Mouse (Mus musculus): Measurements from ENCODE around the gene Nbea. TPM values are rescaled to one million over a fixed set of nuclear protein-coding genes. Genes with fewer than 3 reads are reported as not detected.

The Nbea gene
- polyA plus RNA-seq, 1 experiment from 2014 or later, result 13.6 TPM

DNA sequence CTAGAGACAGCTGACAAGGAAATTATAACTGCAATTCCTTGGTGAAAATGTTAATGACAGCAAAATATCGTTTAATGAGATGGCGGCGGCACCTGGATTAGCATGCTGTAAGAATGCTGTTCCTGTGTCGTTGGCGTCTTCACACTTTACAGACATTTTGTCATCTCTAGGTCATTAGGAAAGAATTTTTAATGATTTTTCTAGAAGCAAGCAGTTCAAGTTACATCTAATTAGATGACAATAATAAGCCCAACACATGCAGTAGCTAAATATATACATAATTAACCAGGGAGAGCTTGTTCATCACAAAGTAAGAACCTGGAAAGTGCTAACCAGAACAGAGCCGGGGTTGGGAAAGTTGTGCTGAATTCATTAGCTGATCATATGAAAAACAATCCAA lies 469.2 kb downstream of the Nbea start:
- Histone ChIP-seq H3K27ac (ENCODE audit: low read depth, low read length) (no peak overlapping the region), H3K9me3 (replicated peaks; ENCODE audit: control insufficient read depth, low read length) (no peaks in the 10 kb centered on the region), H3K4me3 (ENCODE audit: low read depth, low read length) (no peak overlapping the region), H3K4me2 (no peak overlapping the region), H3K27me3 (ENCODE audit: control insufficient read depth, insufficient read depth, low read length) (no peaks in the 10 kb centered on the region), H3K36me3 (ENCODE audit: control insufficient read depth, insufficient read depth, low read length) (no peaks in the 10 kb centered on the region), H3K4me1 (ENCODE audit: control insufficient read depth, insufficient read depth, low read length) (peaks cover 6% of the 10 kb centered on the region), H3K9ac (ENCODE audit: low read depth, low read length) (no peak overlapping the region)
- 88% methylated on average over 6 of the region's 6 CpGs for WGBS (ENCODE audit: insufficient replicate concordance)
- ATAC-seq (replicated peaks; ENCODE audit: insufficient number of reproducible peaks, low FRiP score, low TSS enrichment), result no peak

DNA sequence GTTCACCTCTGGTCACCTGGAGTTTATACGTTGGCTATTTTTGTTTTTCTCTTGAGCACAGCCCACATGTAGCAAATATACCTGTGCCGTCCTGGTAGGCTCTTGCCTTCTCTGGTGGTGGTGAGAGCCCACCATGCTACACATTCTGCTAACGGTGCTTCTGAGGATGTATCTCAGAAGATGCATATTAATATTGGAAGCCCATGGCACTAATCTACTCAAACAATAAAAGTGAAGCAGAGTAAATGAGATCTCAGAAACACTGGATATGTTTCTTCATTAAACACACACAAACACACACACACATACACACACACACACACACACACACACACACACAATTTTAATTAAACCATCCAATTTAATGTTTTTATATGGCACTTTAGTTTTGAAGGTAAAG lies 469.6 kb downstream of the Nbea start:
- Histone ChIP-seq H3K36me3 (ENCODE audit: control insufficient read depth, insufficient read depth, low read length) (no peaks in the 10 kb centered on the region), H3K9me3 (replicated peaks; ENCODE audit: control insufficient read depth, low read length) (no peaks in the 10 kb centered on the region), H3K4me2 (no peak overlapping the region), H3K4me1 (ENCODE audit: control insufficient read depth, insufficient read depth, low read length) (peaks cover 6% of the 10 kb centered on the region), H3K27ac (ENCODE audit: low read depth, low read length) (no peak overlapping the region), H3K27me3 (ENCODE audit: control insufficient read depth, insufficient read depth, low read length) (no peaks in the 10 kb centered on the region), H3K9ac (ENCODE audit: low read depth, low read length) (no peak overlapping the region), H3K4me3 (ENCODE audit: low read depth, low read length) (no peak overlapping the region)
- ATAC-seq (replicated peaks; ENCODE audit: insufficient number of reproducible peaks, low FRiP score, low TSS enrichment), result no peak
- 84% methylated on average over 3 of the region's 3 CpGs for WGBS (ENCODE audit: insufficient replicate concordance)

DNA sequence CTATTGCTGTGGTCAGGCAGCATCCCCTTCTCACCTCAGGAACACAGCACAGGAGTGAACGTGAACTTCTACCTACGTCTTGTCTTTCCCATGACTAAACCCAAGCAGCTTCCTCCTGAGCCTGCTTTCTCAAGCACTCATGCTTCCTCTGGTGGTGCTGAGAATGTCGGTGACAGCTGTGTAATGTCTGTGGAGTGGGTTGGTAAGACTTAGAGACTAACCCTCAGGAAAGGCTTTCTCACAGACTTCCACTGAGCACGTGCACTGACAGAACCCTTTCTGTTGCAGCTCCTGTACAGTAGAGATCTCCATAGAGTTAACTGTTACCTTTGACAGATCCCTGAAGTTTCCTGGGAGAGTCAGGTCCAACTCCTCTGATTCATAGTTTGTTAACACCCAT lies 473.2 kb downstream of the Nbea start:
- Histone ChIP-seq H3K4me2 (no peak overlapping the region), H3K27ac (ENCODE audit: low read depth, low read length) (no peak overlapping the region), H3K36me3 (ENCODE audit: control insufficient read depth, insufficient read depth, low read length) (no peaks in the 10 kb centered on the region), H3K4me1 (ENCODE audit: control insufficient read depth, insufficient read depth, low read length) (no peaks in the 10 kb centered on the region), H3K9ac (ENCODE audit: low read depth, low read length) (no peak overlapping the region), H3K9me3 (replicated peaks; ENCODE audit: control insufficient read depth, low read length) (no peaks in the 10 kb centered on the region), H3K4me3 (ENCODE audit: low read depth, low read length) (no peak overlapping the region), H3K27me3 (ENCODE audit: control insufficient read depth, insufficient read depth, low read length) (no peaks in the 10 kb centered on the region)
- ATAC-seq (replicated peaks; ENCODE audit: insufficient number of reproducible peaks, low FRiP score, low TSS enrichment), result no peak
- WGBS (ENCODE audit: insufficient replicate concordance), result 79% methylated on average over 4 of the region's 4 CpGs

DNA sequence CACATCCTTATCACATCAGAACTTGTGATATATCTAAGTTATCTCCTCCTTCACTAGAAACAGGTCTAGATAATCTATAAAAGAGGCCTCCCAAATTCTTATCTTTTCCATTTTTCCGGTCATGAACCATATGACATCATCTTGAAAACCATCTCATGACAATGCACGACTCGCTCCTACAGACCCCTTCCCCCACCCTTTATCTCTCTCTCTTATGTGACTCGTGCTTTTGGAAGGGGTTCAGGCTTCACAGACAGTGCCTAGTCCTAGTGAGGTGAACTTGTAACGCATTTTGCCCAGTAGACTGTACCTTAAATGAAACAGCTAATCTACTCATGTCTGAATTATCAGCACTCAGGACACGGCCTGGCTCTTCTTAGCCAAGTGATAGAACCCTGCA lies 481.9 kb downstream of the Nbea start:
- Histone ChIP-seq H3K4me3 (ENCODE audit: low read depth, low read length) (no peak overlapping the region), H3K4me2 (no peak overlapping the region), H3K27ac (ENCODE audit: low read depth, low read length) (no peak overlapping the region), H3K9me3 (replicated peaks; ENCODE audit: control insufficient read depth, low read length) (no peaks in the 10 kb centered on the region), H3K27me3 (ENCODE audit: control insufficient read depth, insufficient read depth, low read length) (no peaks in the 10 kb centered on the region), H3K36me3 (ENCODE audit: control insufficient read depth, insufficient read depth, low read length) (no peaks in the 10 kb centered on the region), H3K9ac (ENCODE audit: low read depth, low read length) (no peak overlapping the region), H3K4me1 (ENCODE audit: control insufficient read depth, insufficient read depth, low read length) (peaks cover 6% of the 10 kb centered on the region; the same call in 1 of the 2 replicates)
- 27% methylated on average over 6 of the region's 6 CpGs for WGBS (ENCODE audit: insufficient replicate concordance)
- ATAC-seq (replicated peaks; ENCODE audit: insufficient number of reproducible peaks, low FRiP score, low TSS enrichment), result no peak

DNA sequence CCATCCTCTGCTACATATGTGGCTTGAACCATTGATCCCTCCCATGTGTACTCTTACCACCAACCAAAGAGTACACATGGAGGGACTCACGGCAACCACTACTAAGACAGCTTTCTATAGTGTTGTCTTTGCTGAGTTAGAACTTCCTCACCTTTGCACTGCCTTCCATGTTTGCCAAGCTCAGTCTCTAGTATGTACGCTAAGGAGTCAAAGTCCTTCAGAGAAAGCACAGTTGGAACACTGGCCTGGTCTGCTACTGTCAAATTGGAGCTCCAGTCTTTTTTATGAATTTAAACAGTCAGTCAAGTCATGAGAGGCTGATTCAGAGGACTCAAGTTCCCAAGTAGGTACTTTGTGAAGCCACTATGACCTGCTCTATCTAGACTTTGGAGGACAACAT lies 486.3 kb downstream of the Nbea start:
- Histone ChIP-seq H3K9ac (ENCODE audit: low read depth, low read length) (no peak overlapping the region), H3K4me3 (ENCODE audit: low read depth, low read length) (no peak overlapping the region), H3K4me1 (ENCODE audit: control insufficient read depth, insufficient read depth, low read length) (peaks cover 5% of the 10 kb centered on the region; the same call in 1 of the 2 replicates), H3K4me2 (no peak overlapping the region), H3K27me3 (ENCODE audit: control insufficient read depth, insufficient read depth, low read length) (no peaks in the 10 kb centered on the region), H3K9me3 (replicated peaks; ENCODE audit: control insufficient read depth, low read length) (no peaks in the 10 kb centered on the region), H3K27ac (ENCODE audit: low read depth, low read length) (no peak overlapping the region), H3K36me3 (ENCODE audit: control insufficient read depth, insufficient read depth, low read length) (no peaks in the 10 kb centered on the region)
- WGBS (ENCODE audit: insufficient replicate concordance), result 92% methylated on average over 2 of the region's 2 CpGs
- no peak for ATAC-seq (replicated peaks; ENCODE audit: insufficient number of reproducible peaks, low FRiP score, low TSS enrichment)

DNA sequence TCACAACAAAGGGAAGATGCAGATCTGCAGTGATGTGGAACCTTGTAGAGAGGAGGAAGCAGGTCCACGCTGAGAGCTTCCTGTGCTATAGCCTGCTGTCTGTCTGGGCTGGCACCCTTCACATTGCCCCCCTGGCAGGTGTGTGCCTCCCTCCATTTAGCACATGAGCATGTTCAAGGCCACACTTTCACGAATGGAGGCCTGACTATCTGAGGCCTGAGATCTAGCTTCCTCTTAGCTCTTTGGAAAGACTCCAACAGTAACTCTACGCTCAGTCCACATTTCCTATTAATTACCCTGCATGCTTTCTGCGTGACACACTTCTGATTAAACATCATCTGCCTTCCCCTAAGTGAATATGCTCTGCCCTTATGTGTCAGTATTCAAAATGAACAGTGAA lies 490.4 kb downstream of the Nbea start:
- no peak overlapping the region for H3K4me3 ChIP-seq (ENCODE audit: low read depth, low read length)
- no peaks in the 10 kb centered on the region for H3K36me3 ChIP-seq (ENCODE audit: control insufficient read depth, insufficient read depth, low read length)
- H3K27ac ChIP-seq (ENCODE audit: low read depth, low read length), result no peak overlapping the region
- H3K9ac ChIP-seq (ENCODE audit: low read depth, low read length), result no peak overlapping the region
- H3K4me2 ChIP-seq, result no peak overlapping the region
- ATAC-seq (replicated peaks; ENCODE audit: insufficient number of reproducible peaks, low FRiP score, low TSS enrichment), result no peak
- no peaks in the 10 kb centered on the region for H3K27me3 ChIP-seq (ENCODE audit: control insufficient read depth, insufficient read depth, low read length)
- H3K9me3 ChIP-seq (replicated peaks; ENCODE audit: control insufficient read depth, low read length), result no peaks in the 10 kb centered on the region
- 48% methylated on average over 4 of the region's 4 CpGs for WGBS (ENCODE audit: insufficient replicate concordance)
- no peaks in the 10 kb centered on the region for H3K4me1 ChIP-seq (ENCODE audit: control insufficient read depth, insufficient read depth, low read length)

DNA sequence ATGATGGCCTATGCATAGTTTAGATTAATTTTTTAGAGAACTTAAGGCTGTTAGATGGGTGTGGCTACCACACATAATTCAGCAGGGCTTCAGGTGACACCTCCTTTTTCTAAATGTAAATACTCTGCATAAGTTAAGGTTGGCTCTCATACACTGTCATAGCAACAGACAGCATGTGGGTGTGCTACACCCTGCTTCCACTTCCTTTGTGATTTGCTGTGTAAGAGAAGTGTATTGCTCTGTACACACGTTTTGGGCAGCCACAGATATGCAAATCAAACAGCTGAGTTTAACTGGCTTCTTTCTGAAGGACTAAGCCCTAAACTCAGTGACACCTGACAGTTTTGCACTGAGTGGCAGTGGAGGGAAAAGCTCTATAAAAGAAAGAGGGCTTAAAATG lies 495.4 kb downstream of the Nbea start:
- ATAC-seq (replicated peaks; ENCODE audit: insufficient number of reproducible peaks, low FRiP score, low TSS enrichment), result no peak
- H3K4me2 ChIP-seq, result no peak overlapping the region
- no peaks in the 10 kb centered on the region for H3K36me3 ChIP-seq (ENCODE audit: control insufficient read depth, insufficient read depth, low read length)
- H3K27ac ChIP-seq (ENCODE audit: low read depth, low read length), result no peak overlapping the region
- no peak overlapping the region for H3K4me3 ChIP-seq (ENCODE audit: low read depth, low read length)
- no peaks in the 10 kb centered on the region for H3K27me3 ChIP-seq (ENCODE audit: control insufficient read depth, insufficient read depth, low read length)
- H3K9me3 ChIP-seq (replicated peaks; ENCODE audit: control insufficient read depth, low read length), result no peaks in the 10 kb centered on the region
- 38% methylated on average over 1 of the region's 1 CpGs for WGBS (ENCODE audit: insufficient replicate concordance)
- no peak overlapping the region for H3K9ac ChIP-seq (ENCODE audit: low read depth, low read length)
- no peaks in the 10 kb centered on the region for H3K4me1 ChIP-seq (ENCODE audit: control insufficient read depth, insufficient read depth, low read length)

DNA sequence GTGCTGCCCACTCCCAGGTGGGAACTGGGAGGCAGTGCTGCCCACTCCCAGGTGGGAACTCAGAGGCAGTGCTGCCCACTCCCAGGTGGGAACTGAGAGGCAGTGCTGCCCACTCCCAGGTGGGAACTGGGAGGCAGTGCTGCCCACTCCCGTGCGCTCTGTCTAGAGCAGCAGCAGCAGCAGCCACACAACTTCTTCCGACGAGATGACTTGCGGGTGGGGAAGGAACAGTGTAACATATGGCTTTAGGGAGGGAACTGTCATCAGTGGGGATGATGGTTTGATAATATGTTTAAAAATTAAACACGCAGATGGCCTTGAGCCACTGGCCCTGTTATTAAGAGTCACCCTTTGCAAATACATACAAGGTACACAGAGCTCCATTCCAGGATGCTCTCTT lies 496.5 kb downstream of the Nbea start:
- 72% methylated on average over 6 of the region's 6 CpGs for WGBS (ENCODE audit: insufficient replicate concordance)
- Histone ChIP-seq H3K27ac (ENCODE audit: low read depth, low read length) (no peak overlapping the region), H3K9me3 (replicated peaks; ENCODE audit: control insufficient read depth, low read length) (no peaks in the 10 kb centered on the region), H3K9ac (ENCODE audit: low read depth, low read length) (no peak overlapping the region), H3K36me3 (ENCODE audit: control insufficient read depth, insufficient read depth, low read length) (no peaks in the 10 kb centered on the region), H3K4me1 (ENCODE audit: control insufficient read depth, insufficient read depth, low read length) (no peaks in the 10 kb centered on the region), H3K4me2 (no peak overlapping the region), H3K27me3 (ENCODE audit: control insufficient read depth, insufficient read depth, low read length) (no peaks in the 10 kb centered on the region), H3K4me3 (ENCODE audit: low read depth, low read length) (no peak overlapping the region)
- ATAC-seq (replicated peaks; ENCODE audit: insufficient number of reproducible peaks, low FRiP score, low TSS enrichment), result no peak

DNA sequence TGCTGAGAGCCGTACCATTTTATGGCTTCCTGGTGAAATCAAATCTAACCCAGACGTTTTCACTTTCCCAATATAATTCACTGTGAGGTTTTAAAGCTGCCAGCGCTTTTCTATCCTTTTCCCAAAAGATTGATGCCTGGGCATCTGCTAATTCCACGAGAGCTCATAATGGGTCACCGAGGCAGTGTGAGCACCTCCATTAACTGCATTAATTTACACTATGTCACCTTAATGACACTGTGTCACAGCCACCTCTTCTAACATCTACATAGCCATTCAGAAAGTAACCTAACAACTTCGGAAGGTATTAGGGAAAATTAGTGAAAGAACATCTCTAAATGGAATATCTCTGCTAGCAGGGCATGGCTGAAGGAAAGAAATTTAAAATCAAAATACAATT lies 497.9 kb downstream of the Nbea start:
- ATAC-seq (replicated peaks; ENCODE audit: insufficient number of reproducible peaks, low FRiP score, low TSS enrichment), result no peak

More for the DNA sequence above, 497.9 kb downstream of the Nbea start:
- Histone ChIP-seq H3K9me3 (replicated peaks; ENCODE audit: control insufficient read depth, low read length) (no peaks in the 10 kb centered on the region), H3K27ac (ENCODE audit: low read depth, low read length) (no peak overlapping the region), H3K27me3 (ENCODE audit: control insufficient read depth, insufficient read depth, low read length) (no peaks in the 10 kb centered on the region), H3K4me1 (ENCODE audit: control insufficient read depth, insufficient read depth, low read length) (no peaks in the 10 kb centered on the region), H3K36me3 (ENCODE audit: control insufficient read depth, insufficient read depth, low read length) (no peaks in the 10 kb centered on the region), H3K4me2 (no peak overlapping the region), H3K4me3 (ENCODE audit: low read depth, low read length) (no peak overlapping the region), H3K9ac (ENCODE audit: low read depth, low read length) (no peak overlapping the region)
- 73% methylated on average over 6 of the region's 6 CpGs for WGBS (ENCODE audit: insufficient replicate concordance)

Data from heart, embryonic 11.5 days (tissue).